Mouse (Mus musculus) Muller cell, postnatal 12 days (primary cell): ENCODE data around the gene Man1b1.
A peak's percentile ranks its signal among the peaks of the same experiment; 100 is the strongest.

Experiments
- DNase-seq: peaks from one replicate; pipeline ENCODE4 v3.0.0-alpha.2; 2015; ENCODE audit errors: inconsistent ontology term

Man1b1 gene

DNA sequence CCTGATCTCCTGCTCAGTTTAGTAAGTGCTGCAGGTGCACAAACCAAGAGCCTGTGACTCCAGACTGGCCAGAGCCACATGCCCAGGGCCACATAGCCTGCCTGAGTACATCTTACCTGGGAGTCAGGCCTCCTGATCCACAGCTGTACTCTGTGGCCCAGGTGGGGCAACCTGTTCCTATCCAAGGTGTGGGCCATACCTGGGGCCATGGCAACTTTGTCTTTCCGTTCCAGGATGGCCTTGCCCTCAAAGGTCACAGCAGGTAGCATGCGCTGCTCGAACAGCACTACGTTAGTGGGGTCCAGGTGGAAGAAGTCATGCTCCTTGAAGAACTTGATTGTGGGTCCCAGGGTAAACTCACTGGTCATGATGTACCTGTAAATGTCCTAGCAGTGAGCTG is 32.2 kb downstream of the Man1b1 start:
- no peak for DNase-seq

DNA sequence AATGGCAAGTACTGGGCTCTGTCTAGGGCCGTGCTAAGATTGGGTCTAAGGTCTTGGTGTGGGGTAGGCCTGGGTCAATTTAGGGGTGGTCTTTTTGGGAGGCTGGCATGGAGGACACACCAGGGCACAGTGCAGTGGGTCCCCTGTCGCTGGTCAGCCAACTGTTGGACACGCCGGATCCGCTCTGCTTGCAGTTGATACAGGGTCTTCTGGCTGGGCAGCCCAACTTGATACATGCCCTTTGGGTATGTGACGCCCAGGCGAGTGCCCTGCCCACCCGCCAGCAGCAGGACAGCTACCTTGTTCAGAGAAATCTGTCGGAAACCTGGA is 32.6 kb downstream of the Man1b1 start:
- no peak for DNase-seq

DNA sequence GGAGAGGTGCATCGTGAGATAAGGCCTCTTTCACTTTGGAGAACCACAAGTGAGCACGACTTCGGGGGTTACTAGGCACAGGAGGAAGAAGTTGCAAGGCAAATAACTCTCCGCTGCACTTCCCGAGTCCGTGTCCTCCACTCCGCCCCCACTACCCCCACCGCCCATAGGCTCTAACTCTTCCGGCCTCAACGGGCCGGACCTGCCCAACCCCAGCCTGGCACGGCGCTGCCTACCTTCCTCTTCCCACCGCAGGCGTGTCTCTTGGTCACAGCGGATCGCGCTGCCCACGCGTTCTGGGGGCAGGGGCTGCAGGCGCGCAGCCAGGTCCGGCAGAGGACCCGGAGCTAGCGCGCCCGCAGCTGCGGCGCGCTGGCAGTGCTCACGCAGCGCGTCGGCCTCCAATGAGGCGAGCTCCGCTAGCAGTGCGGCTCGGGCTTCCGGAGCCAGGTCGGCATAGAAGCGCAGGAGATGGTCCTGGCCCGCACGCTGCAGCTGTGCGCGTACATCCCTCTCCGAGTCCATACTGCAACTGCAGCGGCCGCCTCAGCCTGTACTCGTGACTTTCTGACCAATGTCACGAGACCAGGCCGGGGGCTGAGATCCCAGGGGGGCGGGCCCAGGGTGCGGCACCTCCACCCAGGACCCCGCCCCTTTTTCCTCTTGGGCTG is 33.1 kb downstream of the Man1b1 start, which contains the start of gene Uap1l1:
Gene Uap1l1 (minus strand): TSS at position 592 of the 671 bp plus-strand sequence.
- peak; percentile 88 for DNase-seq

DNA sequence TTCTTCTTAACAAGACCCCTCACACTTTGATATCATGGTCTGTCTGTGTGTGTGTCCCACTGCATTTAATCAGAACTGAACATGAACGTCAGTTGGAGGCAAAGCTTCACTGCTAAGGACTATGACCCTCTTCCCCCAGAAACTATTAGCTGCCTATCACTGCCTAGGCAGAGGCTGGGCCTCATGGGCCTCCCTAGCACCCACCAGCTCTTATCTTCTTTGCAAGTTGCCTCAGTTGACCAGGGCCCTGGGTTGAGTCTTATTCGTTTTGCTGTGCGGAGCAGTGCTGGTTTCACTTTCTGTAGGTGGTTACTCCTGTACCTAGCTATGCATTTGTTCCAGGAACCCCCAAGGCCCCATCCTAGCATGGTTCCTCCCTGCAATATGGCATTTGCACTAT is 37.9 kb downstream of the Man1b1 start:
- no peak for DNase-seq

DNA sequence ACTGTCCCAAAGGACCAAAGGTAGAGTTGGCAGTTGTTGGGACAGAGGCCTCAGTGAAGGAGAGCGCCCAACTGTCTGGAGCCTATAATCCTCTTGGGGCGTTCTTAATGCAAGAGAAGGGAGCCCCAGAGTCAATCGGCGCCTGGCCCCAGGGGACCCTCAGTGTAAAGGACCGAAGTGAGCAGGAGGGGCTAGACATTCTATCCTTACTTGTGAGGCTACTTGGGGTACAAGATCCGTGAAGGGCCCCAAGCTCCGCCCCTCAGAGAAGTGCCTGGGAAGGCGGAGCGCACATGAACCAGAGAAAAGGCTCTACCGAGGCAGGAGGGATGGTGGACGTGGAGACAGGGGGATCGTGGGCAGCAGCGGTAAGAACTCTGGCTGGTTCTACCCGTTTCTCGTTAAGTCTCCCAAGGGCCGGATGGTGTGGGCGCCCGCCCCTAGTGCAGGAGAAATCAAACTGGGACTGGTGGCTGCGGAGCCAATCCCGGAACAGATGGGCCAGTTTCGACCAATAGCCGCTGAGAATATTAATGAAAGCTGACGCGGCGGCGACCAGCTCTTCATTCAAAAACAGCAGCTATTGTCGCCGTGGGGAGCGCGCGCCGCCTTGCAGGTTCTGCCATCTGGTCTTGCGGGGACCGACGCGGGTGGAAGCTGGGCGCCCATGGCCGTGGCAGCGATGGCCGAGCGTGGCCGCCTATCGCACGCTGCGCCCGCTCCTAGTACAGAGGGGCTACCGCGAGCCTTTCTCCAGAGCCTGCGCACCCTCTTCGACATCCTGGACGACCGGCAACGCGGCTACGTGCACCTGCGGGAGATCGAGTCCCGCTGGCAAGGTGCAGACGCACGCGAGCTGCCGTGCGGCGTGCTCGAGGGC is 39.9 kb downstream of the Man1b1 start, which contains the start of gene Sapcd2:
Gene Sapcd2 (plus strand): TSS at position 558 of the 880 bp plus-strand sequence.
- DNase-seq = peak; percentile 93

DNA sequence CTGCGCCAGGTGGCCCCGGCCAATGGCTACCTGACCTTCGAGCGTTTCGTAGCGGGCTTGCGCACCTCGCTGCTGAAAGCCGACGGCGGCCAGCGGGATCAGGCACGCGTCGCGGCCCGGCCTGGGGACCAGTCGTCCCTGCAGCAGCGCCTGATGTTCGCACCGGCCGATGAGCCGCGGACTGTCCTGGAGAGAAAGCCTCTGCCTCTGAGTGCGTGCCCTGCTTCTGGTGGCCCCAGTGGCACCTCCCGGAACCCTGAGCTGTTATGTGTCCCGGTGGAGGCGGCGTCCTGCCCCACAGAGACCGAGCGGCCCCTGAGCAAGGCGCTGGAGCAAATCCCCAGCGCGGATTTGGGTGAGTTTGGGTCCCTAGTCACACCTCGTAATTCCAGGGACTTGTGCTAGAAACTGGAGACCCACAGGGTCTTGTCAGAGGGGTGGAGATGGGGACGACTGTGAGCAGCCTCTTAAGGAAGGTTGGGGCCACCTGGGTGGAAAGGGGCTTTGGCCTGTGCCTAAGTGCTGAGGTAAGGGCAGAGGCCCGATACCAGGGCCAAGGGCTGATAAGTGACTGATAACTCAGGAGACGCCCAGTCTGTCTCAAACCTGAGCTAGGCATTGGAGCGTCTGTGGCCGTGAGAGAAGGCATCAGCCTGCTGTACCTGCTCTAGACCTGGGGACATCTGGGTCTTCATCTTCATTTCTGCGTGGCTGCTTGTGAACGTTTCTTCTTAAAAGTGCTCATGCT is 40.7 kb downstream of the Man1b1 start:
- no peak for DNase-seq

DNA sequence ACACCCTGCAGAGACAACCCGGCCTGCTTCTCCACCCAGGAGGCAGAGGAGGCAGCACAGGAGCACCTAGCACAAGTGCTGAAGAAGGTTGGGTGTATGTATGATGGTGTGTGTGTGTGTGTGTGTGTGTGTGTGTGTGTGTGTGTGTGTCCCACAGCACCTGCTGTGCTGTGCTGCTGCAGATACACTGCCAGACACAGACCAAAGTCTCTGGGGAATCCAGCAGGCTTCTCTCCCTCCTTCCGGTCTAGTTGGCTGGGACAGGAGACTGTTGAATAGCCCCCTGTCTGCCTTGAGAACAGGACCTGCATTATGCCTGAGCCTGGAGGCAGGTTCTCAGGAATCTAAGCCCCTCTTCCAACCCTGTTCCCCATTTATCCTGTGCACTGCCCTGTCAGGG is 41.3 kb downstream of the Man1b1 start:
- no peak for DNase-seq

DNA sequence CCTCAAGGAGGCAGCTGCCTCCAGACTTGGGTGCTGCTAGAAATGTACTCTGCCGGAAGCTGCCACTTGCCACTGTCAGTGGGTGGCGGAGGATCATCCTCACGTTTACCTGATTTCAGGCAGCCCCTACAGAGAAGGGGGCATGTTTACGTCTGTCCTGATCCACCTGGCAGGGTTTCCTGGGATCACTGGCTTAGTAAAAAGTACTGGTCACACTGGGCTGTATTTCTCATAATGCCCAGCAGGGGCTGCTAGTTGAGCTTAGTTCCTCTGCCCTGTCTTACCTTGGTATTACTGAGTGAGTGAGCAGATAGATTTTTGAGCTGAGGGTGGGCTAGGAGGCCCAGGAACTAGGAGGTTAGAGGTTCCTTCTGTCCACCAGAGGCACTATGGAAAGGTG is 44.5 kb downstream of the Man1b1 start:
- peak; percentile 51 for DNase-seq

DNA sequence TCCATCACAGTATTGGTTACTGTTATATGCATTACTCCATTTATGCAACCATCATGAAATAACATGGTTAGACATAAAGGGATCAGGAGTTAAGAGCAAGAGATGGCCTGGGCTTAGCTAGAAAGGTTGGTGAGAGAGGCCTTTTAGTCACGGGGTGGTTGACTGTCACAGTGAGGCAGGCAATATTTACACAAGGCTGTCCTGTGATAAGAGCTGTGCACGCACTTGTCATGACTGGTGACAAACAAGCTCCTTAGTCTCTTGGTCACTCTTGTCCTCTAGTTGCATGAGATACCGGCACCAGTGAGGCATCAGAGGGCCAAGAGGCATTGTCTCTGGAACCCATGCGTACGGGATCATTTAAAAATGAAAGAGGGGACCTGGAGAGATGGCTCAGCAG is 52.4 kb downstream of the Man1b1 start:
- no peak for DNase-seq

DNA sequence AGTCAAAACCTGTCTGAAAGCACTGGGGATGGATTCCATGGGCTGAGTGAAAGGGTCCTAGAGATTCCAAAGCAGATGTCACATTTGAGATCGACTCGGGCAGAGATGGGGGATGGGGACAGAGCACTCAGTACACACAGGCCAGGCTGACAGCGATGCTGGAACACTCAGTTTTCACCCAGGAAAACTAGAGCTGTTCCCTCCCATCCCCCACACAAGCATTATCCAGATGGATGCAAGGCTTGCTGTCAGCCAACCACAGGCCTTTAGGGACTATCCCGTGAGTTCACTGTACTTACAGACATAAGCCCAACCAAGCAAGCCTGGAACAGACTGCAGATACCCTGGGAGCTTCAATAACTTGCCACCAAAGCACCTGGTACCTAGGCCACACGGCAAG is 59.1 kb downstream of the Man1b1 start:
- no peak for DNase-seq

DNA sequence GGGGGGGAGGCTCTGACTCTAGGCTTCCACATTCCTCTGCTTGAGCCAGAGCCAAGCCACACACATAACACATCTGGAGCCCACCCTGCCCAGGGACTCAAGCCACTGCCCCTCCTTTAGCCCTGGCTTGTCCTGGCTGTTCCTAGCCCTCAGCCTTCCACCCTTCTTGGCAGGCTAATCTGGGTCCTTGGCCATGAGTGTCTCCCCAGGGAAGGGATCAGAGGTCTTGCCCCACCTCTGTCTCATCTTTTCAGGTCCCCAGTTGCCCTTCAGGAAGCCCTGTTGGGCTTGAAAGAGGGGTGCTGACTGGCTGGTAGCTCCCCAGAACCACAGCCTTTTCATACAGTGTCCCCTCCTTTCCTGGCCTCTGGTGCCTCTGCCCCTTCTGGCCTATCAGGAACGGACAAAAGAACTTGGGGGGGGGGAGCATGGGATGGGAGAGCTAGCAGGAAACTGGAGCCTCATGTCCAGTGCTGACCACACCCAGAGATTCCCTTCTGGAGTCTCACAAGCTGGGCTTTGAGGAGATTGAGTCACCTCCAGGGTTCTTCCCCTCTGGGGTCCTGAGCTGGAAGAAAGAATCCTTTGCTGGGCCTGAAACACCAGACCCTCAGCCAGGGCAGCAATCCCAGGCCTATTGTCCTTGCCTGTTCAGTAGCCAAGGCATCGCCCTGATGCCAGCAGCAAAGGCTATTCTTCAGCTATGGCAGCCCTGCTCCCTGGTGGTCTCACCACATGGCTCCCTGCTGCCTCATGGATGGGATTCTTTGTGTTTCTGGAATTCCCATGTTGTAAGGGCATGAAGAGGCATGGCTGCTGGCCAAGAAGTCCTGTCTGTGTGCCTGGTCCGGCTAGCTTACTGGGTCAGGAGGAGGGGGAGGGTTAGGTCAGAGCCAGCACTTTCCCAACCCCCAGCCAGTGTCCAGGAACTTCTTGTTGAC is 62.4 kb downstream of the Man1b1 start:
- DNase-seq = peak; percentile 96

DNA sequence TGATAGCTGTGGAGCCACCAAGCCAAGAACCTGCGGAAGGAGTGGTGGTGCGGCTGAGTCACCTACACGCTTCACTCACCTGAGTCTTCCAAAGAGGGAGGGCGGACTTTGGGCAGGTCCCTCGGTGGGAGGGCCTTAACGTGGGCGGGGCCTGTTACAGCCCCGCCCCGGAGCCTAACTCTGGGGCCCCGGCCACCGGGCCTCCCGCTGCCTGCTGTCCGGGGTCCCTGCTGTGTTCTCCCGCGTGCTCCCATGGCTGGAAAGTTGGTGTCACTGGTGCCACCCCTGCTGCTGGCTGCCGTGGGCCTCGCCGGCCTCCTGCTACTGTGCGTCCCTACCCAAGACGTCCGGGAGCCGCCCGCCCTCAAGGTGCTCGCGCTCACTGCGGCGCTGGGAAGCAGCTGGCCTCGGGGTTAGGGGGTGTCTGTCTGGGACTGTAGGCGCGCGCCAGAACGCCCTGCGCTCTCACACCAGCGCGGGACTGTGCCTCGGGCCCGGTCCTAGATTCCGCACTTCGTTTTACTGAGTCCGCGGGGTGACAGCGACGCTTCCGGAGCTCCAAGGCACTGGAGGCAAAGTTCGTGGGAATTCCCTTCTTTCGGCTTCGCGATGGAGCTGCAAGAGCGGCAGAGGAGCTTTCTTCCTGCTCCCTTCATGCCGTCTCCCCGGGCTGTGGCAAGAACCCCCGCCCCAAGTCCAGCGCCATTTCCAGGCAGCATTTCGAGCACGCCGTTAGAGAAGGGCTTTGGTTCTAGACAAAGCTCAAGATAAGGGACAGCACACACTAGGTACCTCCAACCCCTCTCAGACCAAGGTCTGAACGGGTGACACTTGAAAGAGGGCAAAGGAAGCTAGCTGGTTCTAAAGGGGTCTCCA is 63.8 kb downstream of the Man1b1 start, which contains the start of gene Entpd2:
Gene Entpd2 (plus strand): TSS at position 154 of the 876 bp plus-strand sequence.
- DNase-seq = peak; percentile 66

DNA sequence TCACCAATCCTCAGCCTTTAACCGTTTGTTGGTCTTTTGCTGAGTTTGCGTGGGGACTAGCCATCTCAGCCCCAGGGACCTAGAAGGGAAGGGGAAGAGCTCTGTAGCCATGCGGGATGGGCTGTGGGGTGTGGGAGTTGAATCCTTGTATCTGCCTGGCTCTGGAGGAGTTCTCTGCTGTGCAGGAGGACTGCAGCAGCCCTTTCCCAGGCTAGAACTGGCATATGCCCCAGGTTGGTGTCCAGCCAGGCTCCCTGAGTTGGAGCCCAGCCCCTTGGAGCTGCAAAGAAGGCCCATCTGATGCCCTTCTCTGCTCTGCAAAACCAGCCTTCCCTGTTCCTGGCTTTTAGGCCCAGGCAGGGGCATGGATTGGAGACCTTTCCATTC is 64.5 kb downstream of the Man1b1 start:
- peak; percentile 16 for DNase-seq

DNA sequence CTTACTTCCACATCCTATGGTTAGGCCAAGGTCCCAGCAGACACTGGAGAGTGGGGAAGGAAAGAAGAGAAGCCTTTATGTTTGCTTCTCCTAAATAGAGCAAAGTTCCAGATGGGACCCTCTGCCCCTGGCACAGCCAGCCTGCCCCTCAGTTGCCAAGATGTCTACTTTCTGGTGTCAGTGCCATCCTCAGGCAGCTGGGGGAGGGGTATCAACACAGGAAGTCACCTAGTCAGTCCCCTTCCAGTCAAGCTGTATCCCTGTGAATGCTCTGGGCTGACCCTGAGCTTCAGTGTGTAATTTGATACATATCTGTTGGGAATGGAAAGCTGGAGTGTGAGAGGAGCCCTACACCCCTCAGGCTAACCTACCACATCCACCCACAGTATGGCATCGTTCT is 64.9 kb downstream of the Man1b1 start:
- DNase-seq = no peak

DNA sequence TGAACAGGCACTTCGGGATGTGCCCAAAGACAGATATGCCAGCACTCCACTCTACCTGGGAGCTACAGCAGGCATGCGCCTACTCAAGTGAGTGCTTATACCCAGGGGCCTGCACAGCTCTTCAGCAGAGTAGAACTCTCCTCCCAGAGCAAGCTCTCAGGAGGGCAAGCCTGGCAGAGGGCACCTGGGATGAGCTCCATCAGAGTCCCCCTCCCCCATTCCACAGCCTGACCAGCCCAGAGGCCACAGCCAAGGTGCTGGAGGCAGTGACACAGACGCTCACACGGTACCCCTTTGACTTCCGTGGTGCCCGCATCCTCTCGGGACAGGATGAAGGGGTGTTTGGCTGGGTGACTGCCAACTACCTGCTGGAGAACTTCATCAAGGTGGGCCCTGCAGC is 65.9 kb downstream of the Man1b1 start:
- DNase-seq = no peak

DNA sequence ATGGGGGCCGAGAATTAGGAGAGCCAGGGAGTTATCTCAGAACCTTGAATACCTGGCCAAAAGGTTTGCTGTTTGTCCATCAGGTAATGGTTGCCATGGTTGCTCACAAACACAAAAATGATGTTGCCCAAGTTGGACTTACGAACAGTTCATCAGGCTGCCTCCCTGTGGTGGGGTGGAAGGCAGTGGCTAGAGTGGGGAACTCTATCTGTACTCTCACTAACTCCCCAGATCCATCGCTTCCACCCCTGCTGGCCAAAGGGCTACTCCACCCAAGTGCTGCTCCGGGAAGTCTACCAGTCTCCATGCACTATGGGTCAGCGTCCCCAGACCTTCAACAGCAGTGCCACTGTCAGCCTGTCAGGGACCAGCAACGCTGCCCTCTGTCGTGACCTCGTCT is 66.9 kb downstream of the Man1b1 start, which contains the start of gene Npdc1:
Gene Npdc1 (plus strand): TSS at position 301 of the 400 bp plus-strand sequence.
- DNase-seq = no peak

DNA sequence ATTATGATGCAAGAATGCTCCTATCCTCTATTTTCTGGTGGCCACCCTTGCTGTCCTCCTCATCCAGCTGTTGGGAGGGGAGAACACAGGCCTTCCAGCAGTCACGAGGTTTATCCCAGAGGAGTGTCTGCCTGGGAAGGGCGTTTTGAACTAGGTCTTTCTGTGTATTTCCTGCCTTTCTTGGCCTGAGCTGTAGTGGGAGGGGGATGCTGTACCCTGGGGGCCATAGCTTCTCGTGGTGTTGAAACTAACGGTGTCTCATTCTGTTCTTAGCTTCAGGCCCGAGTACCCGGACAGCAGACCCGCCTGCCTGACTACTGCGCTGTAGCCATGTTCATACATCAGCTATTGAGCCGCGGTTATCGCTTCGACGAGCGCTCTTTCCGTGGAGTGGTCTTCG is 68.2 kb downstream of the Man1b1 start:
- no peak for DNase-seq

DNA sequence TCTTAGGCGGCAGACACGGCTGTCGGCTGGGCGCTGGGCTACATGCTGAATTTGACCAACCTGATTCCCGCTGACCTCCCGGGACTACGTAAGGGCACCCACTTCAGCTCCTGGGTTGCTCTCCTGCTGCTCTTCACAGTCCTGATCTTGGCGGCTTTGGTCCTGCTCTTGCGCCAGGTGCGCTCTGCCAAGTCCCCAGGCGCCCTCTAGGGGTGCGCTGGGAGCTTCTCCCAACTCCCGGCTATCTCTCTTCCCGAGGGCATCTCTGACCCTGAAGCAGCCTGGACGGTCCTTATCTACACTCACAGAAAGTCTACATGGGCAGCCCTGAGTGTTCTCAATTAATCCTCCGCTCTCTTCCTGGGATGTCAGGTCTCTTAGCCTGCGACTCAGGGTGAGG is 68.6 kb downstream of the Man1b1 start:
- DNase-seq = peak; percentile 60
